Mouse (Mus musculus): ENCODE data around the gene Pole. TPM values are rescaled to one million over a fixed set of nuclear protein-coding genes. Genes with fewer than 3 reads are reported as not detected.

Pole gene
- 2.6 TPM for polyA plus RNA-seq (2014; fragmentation: Illumina TruSeq; extraction: RNeasy Lipid Tissue Mini Kit (QIAGEN cat#74804); ENCODE audit: low read depth, low replicate concordance)

DNA sequence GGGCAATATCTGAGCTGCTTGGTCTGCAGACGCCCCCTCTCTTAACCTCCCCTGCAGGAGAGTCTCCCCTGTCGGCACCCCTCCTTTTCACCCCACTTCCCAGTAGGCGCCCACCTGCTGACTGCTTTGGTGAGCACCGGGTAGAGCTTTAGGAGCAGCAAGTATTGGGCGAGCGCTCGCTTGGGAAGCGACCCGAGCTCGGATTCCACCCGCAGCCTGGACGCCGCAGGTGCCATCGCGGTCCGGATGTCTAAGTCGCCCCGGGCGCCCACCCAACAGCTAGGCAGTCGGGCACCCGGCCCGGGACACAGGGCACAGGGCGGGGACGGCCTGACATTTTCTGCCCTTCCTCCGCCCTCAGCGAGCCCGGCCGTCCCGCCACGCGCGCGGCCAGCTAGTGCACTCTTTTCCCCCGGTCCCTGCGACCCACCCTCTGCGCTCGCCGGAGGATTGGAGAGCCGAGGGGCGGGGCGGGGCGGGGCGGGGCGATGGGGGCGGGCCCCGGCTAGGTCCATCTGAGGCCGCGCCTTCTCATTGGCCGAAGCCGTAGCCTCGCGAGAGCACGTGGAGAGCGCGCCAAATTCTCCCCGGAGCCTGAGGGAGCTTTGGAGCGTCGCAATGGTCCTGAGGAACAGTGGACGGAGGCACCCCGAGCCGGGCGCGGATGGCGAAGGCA, at the start of gene Pole, which contains the start of gene Pxmp2:
Gene Pole, plus strand, starts transcription at position 537 of the 676 bp plus-strand sequence.
Gene Pxmp2, minus strand, starts transcription at position 417 of the 676 bp plus-strand sequence.

DNA sequence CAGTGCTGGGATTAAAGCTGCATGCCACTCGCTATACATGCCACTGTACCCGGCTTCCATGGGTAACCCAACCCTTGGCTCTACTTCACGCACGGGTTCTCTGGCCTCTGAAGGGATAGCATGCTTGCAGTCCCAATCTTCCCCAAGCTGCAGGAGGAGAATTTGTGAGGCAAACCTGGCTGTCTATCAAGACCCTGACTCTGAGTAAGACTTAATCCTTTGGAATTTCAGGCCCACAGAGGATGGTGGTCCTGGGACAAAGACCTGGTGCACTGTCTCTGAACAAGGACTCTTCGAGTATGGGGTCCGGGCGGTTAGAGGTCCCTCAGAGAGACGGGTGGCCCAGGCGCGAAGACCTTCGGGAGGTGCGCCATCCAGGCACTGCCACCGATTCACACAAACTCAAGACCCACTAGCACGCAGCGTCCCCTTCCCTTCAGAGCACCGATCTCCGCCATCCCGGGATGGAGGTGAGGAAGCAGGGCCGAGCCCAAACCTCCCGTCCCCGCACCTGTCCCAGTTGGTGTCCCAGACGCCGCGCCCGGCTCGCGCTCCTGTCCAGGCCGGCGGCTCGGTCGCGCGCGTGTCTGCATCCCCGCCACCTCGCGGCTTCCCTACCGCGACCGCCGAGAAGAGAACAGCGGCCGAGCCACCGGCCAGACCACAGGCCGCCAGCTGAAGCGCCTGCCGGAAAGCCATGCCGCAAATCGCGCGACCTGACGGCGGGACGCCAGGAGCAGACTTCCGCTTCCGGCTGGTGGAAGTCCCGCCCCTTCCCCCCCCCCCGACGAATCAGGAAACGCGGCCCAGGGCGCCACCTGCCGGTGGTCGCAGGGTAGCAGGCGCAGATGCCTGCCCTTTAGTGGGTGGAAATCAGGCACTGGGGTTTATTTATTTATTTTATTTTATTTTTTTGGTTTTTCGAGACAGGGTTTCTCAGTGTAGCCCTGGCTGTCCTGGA, 16.7 kb upstream of the Pole start, which contains the start of gene Pgam5:
Gene Pgam5, minus strand, starts transcription at position 773 of the 961 bp plus-strand sequence.

DNA sequence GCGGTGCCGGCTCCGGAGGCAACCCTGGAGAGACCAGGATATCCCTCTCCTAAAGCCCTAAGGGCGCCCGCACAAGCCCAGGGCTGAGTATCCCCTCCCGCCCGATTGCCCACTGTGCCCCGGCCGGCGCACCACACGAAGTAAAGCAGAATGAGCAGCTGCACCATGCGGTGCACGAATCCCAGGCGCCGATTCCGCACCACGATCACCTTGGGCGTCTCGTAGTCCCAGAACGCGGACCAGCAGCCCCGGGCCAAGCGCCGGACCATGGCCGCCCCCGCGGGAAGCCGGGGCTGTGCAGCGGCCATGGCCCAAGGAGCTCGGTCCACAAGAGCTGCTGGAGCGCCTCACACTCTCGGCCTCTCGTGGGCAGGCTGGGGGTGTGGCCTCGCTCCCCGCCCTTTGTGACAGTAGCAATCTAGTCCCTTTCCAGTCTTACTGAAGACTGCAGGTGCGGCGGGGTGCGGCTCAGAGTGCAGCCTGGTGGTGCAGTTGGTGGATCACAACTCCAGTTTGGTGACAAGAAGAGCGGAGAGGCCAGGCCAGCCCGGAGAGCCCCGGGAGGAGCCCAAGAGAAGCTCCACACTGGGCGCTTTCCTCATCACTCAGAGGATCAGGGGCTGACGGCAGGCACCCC, 56.7 kb downstream of the Pole start, which contains the start of gene P2rx2:
Gene P2rx2, minus strand, starts transcription at position 565 of the 637 bp plus-strand sequence.

DNA sequence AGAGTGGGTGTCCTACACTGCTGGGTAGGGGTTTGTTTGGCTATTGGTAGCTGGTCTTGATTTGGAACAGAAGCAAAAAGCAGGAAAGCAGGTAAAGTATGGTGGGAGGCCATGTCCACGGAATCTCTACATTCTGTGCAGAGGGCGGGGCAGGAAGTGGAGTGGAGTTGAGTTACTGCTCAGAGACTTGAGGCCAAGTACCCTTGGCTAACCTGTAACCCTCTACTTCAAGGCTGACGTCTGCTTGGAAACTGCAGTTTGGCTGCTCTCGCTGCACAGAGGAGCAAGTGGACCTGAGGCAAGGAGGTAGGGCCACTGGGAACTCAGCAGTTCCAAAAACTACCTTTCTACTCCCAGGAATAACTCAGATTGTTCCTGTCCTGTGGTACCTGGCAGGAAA, 58.4 kb downstream of the Pole start, which contains the start of gene Lrcol1:
Gene Lrcol1, plus strand, starts transcription at position 207 of the 400 bp plus-strand sequence.

Other genes with a start within 250 kb of the Pole start
- 15.3 TPM for gene Gm17655, start 213.8 kb upstream of the Pole start, polyA plus RNA-seq (2014; fragmentation: Illumina TruSeq; extraction: RNeasy Lipid Tissue Mini Kit (QIAGEN cat#74804); ENCODE audit: low read depth, low replicate concordance)
- 1.6 TPM for gene Gm35315, start 191.9 kb upstream of the Pole start, polyA plus RNA-seq (2014; fragmentation: Illumina TruSeq; extraction: RNeasy Lipid Tissue Mini Kit (QIAGEN cat#74804); ENCODE audit: low read depth, low replicate concordance)
- gene Plcxd1, start 186.3 kb upstream of the Pole start, polyA plus RNA-seq (2014; fragmentation: Illumina TruSeq; extraction: RNeasy Lipid Tissue Mini Kit (QIAGEN cat#74804); ENCODE audit: low read depth, low replicate concordance) = not detected
- not detected for gene Gtpbp6, start 178.1 kb upstream of the Pole start, polyA plus RNA-seq (2014; fragmentation: Illumina TruSeq; extraction: RNeasy Lipid Tissue Mini Kit (QIAGEN cat#74804); ENCODE audit: low read depth, low replicate concordance)
- gene Zfp605, start 176.2 kb upstream of the Pole start, polyA plus RNA-seq (2014; fragmentation: Illumina TruSeq; extraction: RNeasy Lipid Tissue Mini Kit (QIAGEN cat#74804); ENCODE audit: low read depth, low replicate concordance) = 17.5 TPM
- 20.0 TPM for gene Chfr, start 150.5 kb upstream of the Pole start, polyA plus RNA-seq (2014; fragmentation: Illumina TruSeq; extraction: RNeasy Lipid Tissue Mini Kit (QIAGEN cat#74804); ENCODE audit: low read depth, low replicate concordance)
- gene Golga3, start 109.6 kb upstream of the Pole start, polyA plus RNA-seq (2014; fragmentation: Illumina TruSeq; extraction: RNeasy Lipid Tissue Mini Kit (QIAGEN cat#74804); ENCODE audit: low read depth, low replicate concordance) = 21.9 TPM
- 76.6 TPM for gene Ankle2, start 55.3 kb upstream of the Pole start, polyA plus RNA-seq (2014; fragmentation: Illumina TruSeq; extraction: RNeasy Lipid Tissue Mini Kit (QIAGEN cat#74804); ENCODE audit: low read depth, low replicate concordance)
- gene Pgam5, start 16.4 kb upstream of the Pole start, polyA plus RNA-seq (2014; fragmentation: Illumina TruSeq; extraction: RNeasy Lipid Tissue Mini Kit (QIAGEN cat#74804); ENCODE audit: low read depth, low replicate concordance) = 46.5 TPM
- 8.0 TPM for gene Pxmp2, start 120 bp upstream of the Pole start, polyA plus RNA-seq (2014; fragmentation: Illumina TruSeq; extraction: RNeasy Lipid Tissue Mini Kit (QIAGEN cat#74804); ENCODE audit: low read depth, low replicate concordance)
- not detected for gene P2rx2, start 56.9 kb downstream of the Pole start, polyA plus RNA-seq (2014; fragmentation: Illumina TruSeq; extraction: RNeasy Lipid Tissue Mini Kit (QIAGEN cat#74804); ENCODE audit: low read depth, low replicate concordance)
- not detected for gene Lrcol1, start 58.4 kb downstream of the Pole start, polyA plus RNA-seq (2014; fragmentation: Illumina TruSeq; extraction: RNeasy Lipid Tissue Mini Kit (QIAGEN cat#74804); ENCODE audit: low read depth, low replicate concordance)
- 6.1 TPM for gene Fbrsl1, start 162.2 kb downstream of the Pole start, polyA plus RNA-seq (2014; fragmentation: Illumina TruSeq; extraction: RNeasy Lipid Tissue Mini Kit (QIAGEN cat#74804); ENCODE audit: low read depth, low replicate concordance)

Data from adrenal gland, adult 10 weeks (tissue).